Mouse (Mus musculus) monocyte, adult 2 months (primary cell): ENCODE measurements around the gene B3gnt9.
"Not testable (repeated sequence)": the region's sequence is repeated elsewhere in the genome, so short reads cannot be mapped to it uniquely, and the experiment has no call there.

Source experiments
- DNase-seq, 2 experiments: peaks; one replicate each; pipeline ENCODE4 v3.0.0; 2022; ENCODE audit warnings: low spot score in 2 of 2, low read depth in 1 of 2

The B3gnt9 gene

GRCm38 (mm10) chr8:105259721-105260320, 4.9 kb upstream of the B3gnt9 start:
- DNase-seq: peak in 1 of 2 experiments; percentile 62

- no peak for DNase-seq
These were observed 4.2 kb upstream of the B3gnt9 start for GRCm38 (mm10) chr8:105258911-105259720.

GRCm38 (mm10) chr8:105257318-105258114, 2.6 kb upstream of the B3gnt9 start:
- no peak for DNase-seq

- peak in 1 of 2 experiments; percentile 69 for DNase-seq
These were observed 594 bp downstream of the B3gnt9 start for GRCm38 (mm10) chr8:105254152-105254965.

- no peak for DNase-seq
These were observed 1.2 kb downstream of the B3gnt9 start for GRCm38 (mm10) chr8:105253766-105254151.

- no peak for DNase-seq
These were observed 2.0 kb downstream of the B3gnt9 start for GRCm38 (mm10) chr8:105252680-105253537.

GRCm38 (mm10) chr8:105251954-105252353, 3.0 kb downstream of the B3gnt9 start:
- DNase-seq: no peak

- DNase-seq: no peak
These were observed 13.9 kb downstream of the B3gnt9 start for GRCm38 (mm10) chr8:105241016-105241415.

GRCm38 (mm10) chr8:105237442-105238142, 17.4 kb downstream of the B3gnt9 start:
- no peak for DNase-seq

- DNase-seq: no peak
These were observed 19.7 kb downstream of the B3gnt9 start for GRCm38 (mm10) chr8:105235206-105235605.

- DNase-seq: no peak
These were observed 21.6 kb downstream of the B3gnt9 start for GRCm38 (mm10) chr8:105233126-105233935.

GRCm38 (mm10) chr8:105232321-105232693, 22.6 kb downstream of the B3gnt9 start:
- not testable (repeated sequence) for DNase-seq

GRCm38 (mm10) chr8:105231503-105232320, 23.2 kb downstream of the B3gnt9 start:
- DNase-seq: no peak

GRCm38 (mm10) chr8:105225917-105226316, 29.0 kb downstream of the B3gnt9 start:
- no peak for DNase-seq

- DNase-seq: no peak
These were observed 29.7 kb downstream of the B3gnt9 start for GRCm38 (mm10) chr8:105225272-105225593.

GRCm38 (mm10) chr8:105224413-105225271, 30.3 kb downstream of the B3gnt9 start, which contains the start of gene D230025D16Rik:
TSS of gene D230025D16Rik (plus strand) at chr8:105225145.
- peak; percentile 79 to 91 for DNase-seq

- no peak for DNase-seq
These were observed 31.1 kb downstream of the B3gnt9 start for GRCm38 (mm10) chr8:105223850-105224249.
